Mouse (Mus musculus) kidney, embryonic 14.5 days (tissue): ENCODE measurements around the gene Slc28a3. TPM values are rescaled to one million over a fixed set of nuclear protein-coding genes. Genes with fewer than 3 reads are reported as not detected.

ENCODE experiments used
- ATAC-seq: fragments of 200-750 bp; cut with Nextera tagmentation; 2 replicates; pipeline ENCODE4 v1.8.0; 2017; ENCODE audit warnings: moderate number of reproducible peaks, mild to moderate bottlenecking, moderate TSS enrichment, moderate library complexity; ENCODE audit not compliant: low FRiP score, low TSS enrichment
- H3K27ac ChIP-seq: fragments of 300-500 bp; sonication (generic); 2 replicates; pipeline ENCODE4 v1.5.1; 2014; ENCODE audit warnings: low read depth, mild to moderate bottlenecking, low read length, moderate library complexity, mixed read lengths
- H3K27me3 ChIP-seq: fragments of 300-500 bp; sonication (generic); 2 replicates; pipeline ENCODE4 v1.6.1; 2014; ENCODE audit warnings: mild to moderate bottlenecking, low read length; ENCODE audit not compliant: control insufficient read depth, insufficient read depth
- H3K36me3 ChIP-seq: fragments of 300-500 bp; sonication (generic); 2 replicates; pipeline ENCODE4 v1.6.1; 2014; ENCODE audit warnings: low read length, mixed read lengths; ENCODE audit not compliant: control insufficient read depth, insufficient read depth
- H3K4me1 ChIP-seq: fragments of 300-500 bp; sonication (generic); 2 replicates; pipeline ENCODE4 v1.6.1; 2014; ENCODE audit warnings: low read length, mixed read lengths; ENCODE audit not compliant: control insufficient read depth, insufficient read depth
- H3K4me2 ChIP-seq: fragments of 300-500 bp; sonication (generic); replicated peaks from 2 replicates; pipeline ENCODE4 v1.6.1; 2014; ENCODE audit warnings: low read depth, mild to moderate bottlenecking, low read length
- H3K4me3 ChIP-seq: fragments of 300-500 bp; sonication (generic); 2 replicates; pipeline ENCODE4 v1.5.1; 2014; ENCODE audit warnings: mild to moderate bottlenecking, low read length
- H3K9ac ChIP-seq: fragments of 300-500 bp; sonication (generic); 2 replicates; pipeline ENCODE4 v1.6.1; 2014; ENCODE audit warnings: low read depth, mild to moderate bottlenecking, low read length, moderate library complexity
- H3K9me3 ChIP-seq: fragments of 300-500 bp; sonication (generic); 2 replicates; pipeline ENCODE4 v1.6.1; 2016; ENCODE audit warnings: low read length; ENCODE audit not compliant: control insufficient read depth
- WGBS: fragments of 180-500 bp; shearing (Covaris S2); extraction: QIAGEN DNeasy Blood & Tissue Kit; methylation state at CpG from one replicate; pipeline ENCODE4 v1.1.7; 2014; 5-methylcytosine and 5-hydroxymethylcytosine counted together
- polyA plus RNA-seq: library from polyadenylated mRNA; unstranded; fragments of >200 nt; fragmentation: Nextera tagmentation; extraction: Ambion mirVana; gene quantifications from 2 replicates; pipeline ENCODE4 v1.2.1, GENCODE M21; 2014

Gene Slc28a3
- polyA plus RNA-seq, 1 experiment from 2014 or later = 0.08 TPM

- WGBS = 93% methylated on average over 2 of the region's 2 CpGs
- no peaks in the 10 kb centered on the region for H3K4me1 ChIP-seq
- H3K9ac ChIP-seq = no peak overlapping the region
- no peaks in the 10 kb centered on the region for H3K27me3 ChIP-seq
- no peaks in the 10 kb centered on the region for H3K36me3 ChIP-seq
- H3K27ac ChIP-seq = no peak overlapping the region
- no peak overlapping the region for H3K4me3 ChIP-seq
- no peak for ATAC-seq
- H3K4me2 ChIP-seq = no peak overlapping the region
- no peaks in the 10 kb centered on the region for H3K9me3 ChIP-seq
These were observed 107.1 kb downstream of the Slc28a3 start for GRCm38 (mm10) chr13:58503610-58504009.

GRCm38 (mm10) chr13:58497809-58498208 is 112.9 kb downstream of the Slc28a3 start:
- 86% methylated on average over 12 of the region's 12 CpGs for WGBS
- no peak for ATAC-seq

More at GRCm38 (mm10) chr13:58497809-58498208, 112.9 kb downstream of the Slc28a3 start:
- H3K27ac ChIP-seq = no peak overlapping the region
- no peaks in the 10 kb centered on the region for H3K9me3 ChIP-seq
- H3K4me3 ChIP-seq = no peak overlapping the region
- no peak overlapping the region for H3K4me2 ChIP-seq
- H3K9ac ChIP-seq = no peak overlapping the region
- no peaks in the 10 kb centered on the region for H3K36me3 ChIP-seq
- no peaks in the 10 kb centered on the region for H3K27me3 ChIP-seq
- no peaks in the 10 kb centered on the region for H3K4me1 ChIP-seq

Other genes starting within 250 kb of the Slc28a3 start
- gene 2210016F16Rik, start 225.7 kb downstream of the Slc28a3 start, polyA plus RNA-seq = 28.2 and 29.3 TPM in 2 replicates
- 21.6 and 27.2 TPM in 2 replicates for gene Rmi1, start 208.6 kb downstream of the Slc28a3 start, polyA plus RNA-seq
- 1,295 and 1,786 TPM in 2 replicates for gene Hnrnpk, start 207.5 kb downstream of the Slc28a3 start, polyA plus RNA-seq
- gene Ntrk2, start 195.7 kb upstream of the Slc28a3 start, polyA plus RNA-seq = 3.4 and 5.6 TPM in 2 replicates